Mouse (Mus musculus) G1E-ER4 (cell line): Measurements from ENCODE around the gene Tango2. TPM values are rescaled to one million over a fixed set of nuclear protein-coding genes. Genes with fewer than 3 reads are reported as not detected.

Experiments used
- GATA1 ChIP-seq: IDR thresholded peaks from one replicate; pipeline ENCODE4 v1.8.0; 2012; ENCODE audit warnings: low read length, inconsistent platforms
- polyA plus RNA-seq: library from polyadenylated mRNA; stranded (reverse); fragments of >175 nt; gene quantifications from 2 replicates; pipeline ENCODE4 v1.2.3, GENCODE M21; 2012

Tango2 gene
- polyA plus RNA-seq, 1 experiment = 47.4 TPM

GRCm38 (mm10) chr16:18360151-18360805 lies 12.4 kb upstream of the Tango2 start:
- TF ChIP-seq GATA1 = no peak

- TF ChIP-seq GATA1 = no peak
These were observed 10.1 kb upstream of the Tango2 start for GRCm38 (mm10) chr16:18357977-18358376.

- TF ChIP-seq GATA1 = no peak
These were observed 9.1 kb upstream of the Tango2 start for GRCm38 (mm10) chr16:18356961-18357360.

GRCm38 (mm10) chr16:18353106-18353505 lies 5.2 kb upstream of the Tango2 start:
- TF ChIP-seq GATA1 = no peak

GRCm38 (mm10) chr16:18351313-18352055 lies 3.6 kb upstream of the Tango2 start:
- no peak for TF ChIP-seq GATA1

GRCm38 (mm10) chr16:18349761-18350325 lies 1.9 kb upstream of the Tango2 start:
- TF ChIP-seq GATA1 = no peak

GRCm38 (mm10) chr16:18348601-18349175 lies 785 bp upstream of the Tango2 start:
- no peak for TF ChIP-seq GATA1

GRCm38 (mm10) chr16:18345243-18345642 lies 2.7 kb downstream of the Tango2 start:
- TF ChIP-seq GATA1 = no peak

GRCm38 (mm10) chr16:18343778-18344177 lies 4.1 kb downstream of the Tango2 start:
- TF ChIP-seq GATA1 = no peak

- TF ChIP-seq GATA1 = no peak
These were observed 5.0 kb downstream of the Tango2 start for GRCm38 (mm10) chr16:18342650-18343570.

- TF ChIP-seq GATA1 = peak; percentile 81
These were observed 5.8 kb downstream of the Tango2 start for GRCm38 (mm10) chr16:18342076-18342475.

GRCm38 (mm10) chr16:18341605-18342004 lies 6.3 kb downstream of the Tango2 start:
- TF ChIP-seq GATA1 = no peak

GRCm38 (mm10) chr16:18339866-18340265 lies 8.0 kb downstream of the Tango2 start:
- TF ChIP-seq GATA1 = no peak

GRCm38 (mm10) chr16:18337261-18337660 lies 10.6 kb downstream of the Tango2 start:
- TF ChIP-seq GATA1 = no peak

GRCm38 (mm10) chr16:18335981-18336380 lies 11.9 kb downstream of the Tango2 start:
- no peak for TF ChIP-seq GATA1

GRCm38 (mm10) chr16:18333976-18334375 lies 13.9 kb downstream of the Tango2 start:
- no peak for TF ChIP-seq GATA1
